Mouse (Mus musculus): ENCODE measurements at regions not wholly inside any gene's neighbourhood (a gene's known extent, or its start where the extent isn't known, plus 50 kb on each side); places are given as distances from the start of the nearest gene placed in this dataset.

DNA sequence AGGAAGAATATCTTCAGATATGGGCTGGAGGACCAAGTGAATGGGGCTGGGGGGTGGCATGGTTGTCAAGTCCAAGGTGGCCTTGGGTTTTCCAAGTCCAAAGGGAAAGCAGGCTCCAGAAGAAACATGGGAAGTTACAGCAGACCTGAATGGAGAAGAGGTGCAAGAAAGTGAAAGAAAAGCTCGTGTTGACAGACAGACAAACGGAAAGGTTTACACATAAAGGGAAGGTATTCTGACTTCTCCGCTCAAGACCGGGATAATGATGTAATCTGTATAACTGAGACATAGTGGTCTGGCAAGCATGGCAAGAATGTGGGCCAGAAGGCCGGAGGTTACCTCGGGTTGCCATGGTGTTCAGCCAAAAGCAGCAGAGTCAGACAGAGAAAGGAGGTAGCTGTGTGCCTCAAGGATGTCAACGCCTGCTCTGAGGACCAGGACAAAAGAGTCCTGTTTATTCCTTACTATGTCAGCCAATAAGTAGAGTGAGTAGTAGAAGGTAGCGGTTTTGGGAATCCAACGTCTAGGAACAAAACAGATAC, 50.8 kb upstream of the Elk3 start:
- H3K4me1 ChIP-seq (ENCODE audit: control insufficient read depth, insufficient read depth, low read length), result no peaks in the 10 kb centered on the region
- H3K9me3 ChIP-seq (replicated peaks; ENCODE audit: control insufficient read depth, low read length), result no peaks in the 10 kb centered on the region
- WGBS, result 77% methylated on average over 9 of the region's 9 CpGs
- no peaks in the 10 kb centered on the region for H3K36me3 ChIP-seq (replicated peaks; ENCODE audit: control insufficient read depth, insufficient read depth, low read depth, low read length)
- no peak for ATAC-seq (replicated peaks; ENCODE audit: insufficient number of reproducible peaks, low FRiP score, low TSS enrichment, low read depth)
- no peaks in the 10 kb centered on the region for H3K27me3 ChIP-seq (ENCODE audit: control insufficient read depth, insufficient read depth, low read length)
- H3K27ac ChIP-seq (replicated peaks; ENCODE audit: low read depth, low read length), result no peak overlapping the region
- no peak overlapping the region for H3K4me3 ChIP-seq (ENCODE audit: low read depth, low read length)
- no peak overlapping the region for H3K4me2 ChIP-seq (ENCODE audit: low read depth, low read length)
- no peak overlapping the region for H3K9ac ChIP-seq (replicated peaks; ENCODE audit: low read length)
- no peak for DNase-seq (ENCODE audit: low spot score)

- 66% methylated on average over 3 of the region's 3 CpGs for WGBS
- Histone ChIP-seq H3K9me3 (replicated peaks; ENCODE audit: control insufficient read depth, low read length) (no peaks in the 10 kb centered on the region), H3K9ac (replicated peaks; ENCODE audit: low read length) (no peak overlapping the region), H3K27ac (replicated peaks; ENCODE audit: low read depth, low read length) (no peak overlapping the region), H3K4me3 (ENCODE audit: low read depth, low read length) (no peak overlapping the region), H3K27me3 (ENCODE audit: control insufficient read depth, insufficient read depth, low read length) (no peaks in the 10 kb centered on the region), H3K4me1 (ENCODE audit: control insufficient read depth, insufficient read depth, low read length) (no peaks in the 10 kb centered on the region), H3K4me2 (ENCODE audit: low read depth, low read length) (no peak overlapping the region), H3K36me3 (replicated peaks; ENCODE audit: control insufficient read depth, insufficient read depth, low read depth, low read length) (no peaks in the 10 kb centered on the region)
- DNase-seq (ENCODE audit: low spot score), result no peak
- ATAC-seq (replicated peaks; ENCODE audit: insufficient number of reproducible peaks, low FRiP score, low TSS enrichment, low read depth), result no peak
Observed at GRCm38 (mm10) chr10:93364108-93364793, 53.3 kb upstream of the Elk3 start.

DNA sequence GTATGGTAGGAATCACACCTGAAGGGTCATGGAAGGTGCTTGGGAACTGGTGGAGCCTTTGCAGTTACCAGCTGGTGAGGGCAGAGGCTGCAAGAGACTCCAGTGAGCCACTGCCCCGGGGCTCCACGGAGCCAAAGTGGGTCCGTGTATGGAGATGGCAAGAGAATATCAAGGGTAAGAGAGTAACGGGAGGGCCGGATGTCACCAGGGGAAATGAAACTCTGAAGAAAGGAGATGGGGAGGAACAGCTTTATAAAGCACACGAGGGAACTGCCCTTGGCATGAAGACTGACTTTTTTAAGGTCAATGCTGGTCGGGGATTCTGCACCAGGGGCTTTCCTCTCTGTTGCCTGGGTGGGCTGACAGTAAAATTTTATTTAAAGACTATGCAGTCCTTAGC, 53.9 kb upstream of the Elk3 start:
- no peaks in the 10 kb centered on the region for H3K4me1 ChIP-seq (ENCODE audit: control insufficient read depth, insufficient read depth, low read length)
- DNase-seq (ENCODE audit: low spot score), result no peak
- H3K36me3 ChIP-seq (replicated peaks; ENCODE audit: control insufficient read depth, insufficient read depth, low read depth, low read length), result no peaks in the 10 kb centered on the region
- WGBS, result 78% methylated on average over 7 of the region's 7 CpGs
- no peak overlapping the region for H3K27ac ChIP-seq (replicated peaks; ENCODE audit: low read depth, low read length)
- ATAC-seq (replicated peaks; ENCODE audit: insufficient number of reproducible peaks, low FRiP score, low TSS enrichment, low read depth), result no peak
- H3K4me2 ChIP-seq (ENCODE audit: low read depth, low read length), result no peak overlapping the region
- no peaks in the 10 kb centered on the region for H3K27me3 ChIP-seq (ENCODE audit: control insufficient read depth, insufficient read depth, low read length)
- H3K9ac ChIP-seq (replicated peaks; ENCODE audit: low read length), result no peak overlapping the region
- no peaks in the 10 kb centered on the region for H3K9me3 ChIP-seq (replicated peaks; ENCODE audit: control insufficient read depth, low read length)
- no peak overlapping the region for H3K4me3 ChIP-seq (ENCODE audit: low read depth, low read length)

DNA sequence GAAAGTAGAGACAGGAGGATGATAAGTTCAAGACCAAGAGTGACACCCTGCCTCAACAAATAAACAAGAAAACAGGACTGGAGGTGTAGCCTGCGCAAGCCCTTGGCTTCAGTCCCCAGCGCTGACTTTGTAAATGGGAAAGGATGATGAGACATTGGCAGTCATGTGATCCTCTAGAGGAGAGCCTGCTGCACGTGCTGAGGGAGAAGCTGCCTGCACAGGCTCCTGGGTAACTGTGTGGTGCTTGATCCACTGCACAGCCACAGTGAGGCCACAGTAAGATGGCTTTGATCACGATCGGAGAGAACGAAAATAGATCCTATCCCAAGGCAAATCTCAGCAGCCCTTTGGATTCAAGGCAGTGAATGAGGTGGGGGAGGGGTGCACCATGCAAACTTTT, 54.4 kb upstream of the Elk3 start:
- Histone ChIP-seq H3K4me2 (ENCODE audit: low read depth, low read length) (no peak overlapping the region), H3K4me3 (ENCODE audit: low read depth, low read length) (no peak overlapping the region), H3K9ac (replicated peaks; ENCODE audit: low read length) (no peak overlapping the region), H3K9me3 (replicated peaks; ENCODE audit: control insufficient read depth, low read length) (no peaks in the 10 kb centered on the region), H3K27me3 (ENCODE audit: control insufficient read depth, insufficient read depth, low read length) (no peaks in the 10 kb centered on the region), H3K27ac (replicated peaks; ENCODE audit: low read depth, low read length) (no peak overlapping the region), H3K36me3 (replicated peaks; ENCODE audit: control insufficient read depth, insufficient read depth, low read depth, low read length) (no peaks in the 10 kb centered on the region), H3K4me1 (ENCODE audit: control insufficient read depth, insufficient read depth, low read length) (no peaks in the 10 kb centered on the region)
- WGBS, result 60% methylated on average over 6 of the region's 6 CpGs
- no peak for DNase-seq (ENCODE audit: low spot score)
- ATAC-seq (replicated peaks; ENCODE audit: insufficient number of reproducible peaks, low FRiP score, low TSS enrichment, low read depth), result no peak

GRCm38 (mm10) chr10:93365824-93366223, 54.9 kb upstream of the Elk3 start:
- ATAC-seq (replicated peaks; ENCODE audit: insufficient number of reproducible peaks, low FRiP score, low TSS enrichment, low read depth) (no peak), DNase-seq (ENCODE audit: low spot score) (no peak)
- Histone ChIP-seq H3K27ac (replicated peaks; ENCODE audit: low read depth, low read length) (no peak overlapping the region), H3K9me3 (replicated peaks; ENCODE audit: control insufficient read depth, low read length) (no peaks in the 10 kb centered on the region), H3K4me3 (ENCODE audit: low read depth, low read length) (no peak overlapping the region), H3K4me1 (ENCODE audit: control insufficient read depth, insufficient read depth, low read length) (no peaks in the 10 kb centered on the region), H3K4me2 (ENCODE audit: low read depth, low read length) (no peak overlapping the region), H3K27me3 (ENCODE audit: control insufficient read depth, insufficient read depth, low read length) (no peaks in the 10 kb centered on the region), H3K9ac (replicated peaks; ENCODE audit: low read length) (no peak overlapping the region), H3K36me3 (replicated peaks; ENCODE audit: control insufficient read depth, insufficient read depth, low read depth, low read length) (no peaks in the 10 kb centered on the region)
- 74% methylated on average over 5 of the region's 5 CpGs for WGBS

GRCm38 (mm10) chr10:93369737-93370136, 58.8 kb upstream of the Elk3 start:
- H3K9ac ChIP-seq (replicated peaks; ENCODE audit: low read length), result no peak overlapping the region
- 65% methylated on average over 3 of the region's 3 CpGs for WGBS
- H3K36me3 ChIP-seq (replicated peaks; ENCODE audit: control insufficient read depth, insufficient read depth, low read depth, low read length), result no peaks in the 10 kb centered on the region
- H3K4me1 ChIP-seq (ENCODE audit: control insufficient read depth, insufficient read depth, low read length), result no peaks in the 10 kb centered on the region
- no peaks in the 10 kb centered on the region for H3K27me3 ChIP-seq (ENCODE audit: control insufficient read depth, insufficient read depth, low read length)
- no peak for DNase-seq (ENCODE audit: low spot score)
- no peaks in the 10 kb centered on the region for H3K9me3 ChIP-seq (replicated peaks; ENCODE audit: control insufficient read depth, low read length)
- no peak for ATAC-seq (replicated peaks; ENCODE audit: insufficient number of reproducible peaks, low FRiP score, low TSS enrichment, low read depth)
- no peak overlapping the region for H3K27ac ChIP-seq (replicated peaks; ENCODE audit: low read depth, low read length)
- H3K4me2 ChIP-seq (ENCODE audit: low read depth, low read length), result no peak overlapping the region
- H3K4me3 ChIP-seq (ENCODE audit: low read depth, low read length), result no peak overlapping the region

DNA sequence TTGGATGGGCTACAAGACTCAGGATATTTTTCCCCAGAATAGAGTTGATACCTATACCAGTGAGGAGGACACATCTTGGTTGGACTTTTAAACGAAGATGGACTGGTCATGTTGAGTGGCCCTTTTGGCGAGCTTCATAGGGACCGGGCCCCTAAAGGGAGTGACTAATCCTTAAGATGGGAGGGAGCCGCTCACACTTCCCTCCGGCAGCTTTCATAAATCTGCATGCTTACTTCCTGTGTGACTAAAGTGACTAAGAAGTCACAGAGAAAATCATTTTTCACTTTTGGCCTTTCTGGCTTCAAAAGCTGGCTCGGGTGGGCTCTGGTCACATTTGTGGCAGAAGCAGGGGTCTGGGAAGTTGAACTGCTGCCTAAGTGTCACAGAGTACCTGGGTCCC, 59.4 kb upstream of the Elk3 start:
- Histone ChIP-seq H3K27me3 (ENCODE audit: control insufficient read depth, insufficient read depth, low read length) (no peaks in the 10 kb centered on the region), H3K9me3 (replicated peaks; ENCODE audit: control insufficient read depth, low read length) (no peaks in the 10 kb centered on the region), H3K4me1 (ENCODE audit: control insufficient read depth, insufficient read depth, low read length) (no peaks in the 10 kb centered on the region), H3K4me2 (ENCODE audit: low read depth, low read length) (no peak overlapping the region), H3K27ac (replicated peaks; ENCODE audit: low read depth, low read length) (no peak overlapping the region), H3K4me3 (ENCODE audit: low read depth, low read length) (no peak overlapping the region), H3K9ac (replicated peaks; ENCODE audit: low read length) (no peak overlapping the region), H3K36me3 (replicated peaks; ENCODE audit: control insufficient read depth, insufficient read depth, low read depth, low read length) (no peaks in the 10 kb centered on the region)
- no peak for DNase-seq (ENCODE audit: low spot score)
- 81% methylated on average over 6 of the region's 6 CpGs for WGBS
- no peak for ATAC-seq (replicated peaks; ENCODE audit: insufficient number of reproducible peaks, low FRiP score, low TSS enrichment, low read depth)

GRCm38 (mm10) chr10:93372281-93372680, 61.3 kb upstream of the Elk3 start:
- Histone ChIP-seq H3K4me1 (ENCODE audit: control insufficient read depth, insufficient read depth, low read length) (no peaks in the 10 kb centered on the region), H3K4me2 (ENCODE audit: low read depth, low read length) (no peak overlapping the region), H3K36me3 (replicated peaks; ENCODE audit: control insufficient read depth, insufficient read depth, low read depth, low read length) (no peaks in the 10 kb centered on the region), H3K9me3 (replicated peaks; ENCODE audit: control insufficient read depth, low read length) (no peaks in the 10 kb centered on the region), H3K27me3 (ENCODE audit: control insufficient read depth, insufficient read depth, low read length) (no peaks in the 10 kb centered on the region), H3K4me3 (ENCODE audit: low read depth, low read length) (no peak overlapping the region), H3K27ac (replicated peaks; ENCODE audit: low read depth, low read length) (no peak overlapping the region), H3K9ac (replicated peaks; ENCODE audit: low read length) (no peak overlapping the region)
- ATAC-seq (replicated peaks; ENCODE audit: insufficient number of reproducible peaks, low FRiP score, low TSS enrichment, low read depth), result no peak
- 86% methylated on average over 7 of the region's 7 CpGs for WGBS
- DNase-seq (ENCODE audit: low spot score), result no peak
